Mouse (Mus musculus): ENCODE measurements around the gene Mfap2. TPM values are rescaled to one million over a fixed set of nuclear protein-coding genes. Genes with fewer than 3 reads are reported as not detected.
A peak's percentile ranks its signal among the peaks of the same experiment; 100 is the strongest.

Gene Mfap2
- polyA plus RNA-seq, 1 experiment: 9.5 TPM

DNA sequence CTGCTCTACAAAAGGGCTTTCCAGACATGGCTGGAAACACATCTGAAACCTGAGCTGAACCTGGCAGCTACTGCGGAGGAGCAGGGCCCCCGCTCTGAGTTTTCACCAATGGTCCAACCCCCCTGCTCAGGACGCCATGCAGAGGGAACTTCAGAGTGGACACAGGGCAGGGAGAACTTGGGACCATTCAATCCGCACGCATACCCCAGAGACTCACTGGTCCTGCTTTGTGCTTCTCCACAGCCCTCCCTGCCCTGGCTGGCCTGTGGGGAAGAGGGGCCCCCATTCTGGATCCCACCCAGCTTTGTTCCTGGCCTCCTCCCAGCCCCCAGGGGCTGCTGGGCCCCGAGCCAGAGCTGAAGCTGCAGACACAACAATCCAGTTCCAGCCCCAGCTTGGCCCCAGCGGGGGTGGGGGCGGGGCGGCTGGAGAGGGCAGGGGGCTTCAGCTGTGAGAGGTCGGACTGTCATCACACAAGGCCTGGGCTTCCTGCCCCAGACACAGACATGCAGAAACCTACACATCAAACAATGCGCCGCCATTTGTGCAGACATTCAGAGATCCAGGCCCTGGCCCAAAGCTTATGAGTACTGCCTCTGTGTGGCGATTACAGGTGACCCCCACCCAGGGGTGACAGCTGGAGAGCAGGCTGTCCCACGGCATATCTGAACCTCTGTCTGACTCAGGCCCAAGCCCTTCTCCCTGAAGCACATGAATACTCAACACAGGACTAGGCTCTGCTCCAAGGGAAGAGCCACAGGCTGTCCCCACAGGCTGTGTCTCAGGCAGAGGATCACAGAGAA lies 10.8 kb downstream of the Mfap2 start:
- no peak for DNase-seq (ENCODE audit: extremely low spot score in 1 of 2, low spot score in 1 of 2)

DNA sequence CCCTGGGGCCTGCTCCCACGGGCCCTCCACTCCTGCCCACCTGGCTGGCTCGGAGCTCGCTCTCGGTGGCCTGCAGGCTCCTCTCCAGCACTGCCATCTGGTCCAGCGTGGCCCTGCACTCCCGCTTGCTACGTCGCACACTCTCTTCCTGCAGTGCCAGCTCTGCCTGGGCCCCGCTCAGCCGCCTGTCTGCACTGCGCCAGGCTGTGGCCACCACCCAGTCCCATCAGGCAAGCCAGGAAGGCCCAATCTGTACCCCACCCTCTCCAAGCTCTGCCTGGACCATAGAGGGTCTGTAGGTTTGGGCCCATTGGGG lies 11.4 kb downstream of the Mfap2 start:
- no peak for DNase-seq (ENCODE audit: extremely low spot score in 1 of 2, low spot score in 1 of 2)

GRCm38 (mm10) chr4:141024052-141024451 lies 13.8 kb downstream of the Mfap2 start:
- DNase-seq (ENCODE audit: extremely low spot score in 1 of 2, low spot score in 1 of 2): no peak

- no peak for DNase-seq (ENCODE audit: extremely low spot score in 1 of 2, low spot score in 1 of 2)
Observed at GRCm38 (mm10) chr4:141024992-141025391, 14.8 kb downstream of the Mfap2 start.

GRCm38 (mm10) chr4:141030541-141031206 lies 20.5 kb downstream of the Mfap2 start:
- DNase-seq (ENCODE audit: extremely low spot score in 1 of 2, low spot score in 1 of 2): no peak

DNA sequence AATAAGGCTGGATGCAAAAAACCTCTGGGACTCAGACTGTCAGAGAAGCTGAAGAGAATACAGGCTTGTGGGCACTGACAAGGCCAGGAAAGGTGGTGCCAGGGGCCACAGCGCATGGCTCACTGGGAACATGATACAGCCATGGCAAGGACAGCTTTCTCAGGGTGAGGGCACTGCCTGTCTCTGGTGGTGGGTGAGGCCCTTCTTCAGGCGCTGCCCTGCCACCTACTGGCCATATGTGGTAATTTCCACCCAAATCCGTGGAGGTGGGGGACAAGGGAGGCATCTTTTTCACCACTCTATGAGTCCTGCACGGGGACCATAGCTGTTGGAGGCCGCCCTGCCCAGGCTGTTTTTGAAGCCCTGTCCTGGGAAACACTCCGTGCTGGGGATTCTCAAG lies 21.5 kb downstream of the Mfap2 start:
- peak in 1 of 2 experiments; percentile 88 for DNase-seq (ENCODE audit: extremely low spot score in 1 of 2, low spot score in 1 of 2)

GRCm38 (mm10) chr4:141033606-141034549 lies 23.7 kb downstream of the Mfap2 start:
- no peak for DNase-seq (ENCODE audit: extremely low spot score in 1 of 2, low spot score in 1 of 2)

- DNase-seq (ENCODE audit: extremely low spot score in 1 of 2, low spot score in 1 of 2): no peak
Observed at GRCm38 (mm10) chr4:141041117-141041516, 30.9 kb downstream of the Mfap2 start.

GRCm38 (mm10) chr4:141044816-141045215 lies 34.6 kb downstream of the Mfap2 start:
- DNase-seq (ENCODE audit: extremely low spot score in 1 of 2, low spot score in 1 of 2): peak in 1 of 2 experiments; percentile 66

GRCm38 (mm10) chr4:141048810-141049475 lies 38.7 kb downstream of the Mfap2 start:
- DNase-seq (ENCODE audit: extremely low spot score in 1 of 2, low spot score in 1 of 2): no peak

GRCm38 (mm10) chr4:141049476-141049835 lies 39.2 kb downstream of the Mfap2 start:
- peak in 1 of 2 experiments; percentile 71 for DNase-seq (ENCODE audit: extremely low spot score in 1 of 2, low spot score in 1 of 2)

- DNase-seq (ENCODE audit: extremely low spot score in 1 of 2, low spot score in 1 of 2): no peak
Observed at GRCm38 (mm10) chr4:141052442-141052841, 42.2 kb downstream of the Mfap2 start.

DNA sequence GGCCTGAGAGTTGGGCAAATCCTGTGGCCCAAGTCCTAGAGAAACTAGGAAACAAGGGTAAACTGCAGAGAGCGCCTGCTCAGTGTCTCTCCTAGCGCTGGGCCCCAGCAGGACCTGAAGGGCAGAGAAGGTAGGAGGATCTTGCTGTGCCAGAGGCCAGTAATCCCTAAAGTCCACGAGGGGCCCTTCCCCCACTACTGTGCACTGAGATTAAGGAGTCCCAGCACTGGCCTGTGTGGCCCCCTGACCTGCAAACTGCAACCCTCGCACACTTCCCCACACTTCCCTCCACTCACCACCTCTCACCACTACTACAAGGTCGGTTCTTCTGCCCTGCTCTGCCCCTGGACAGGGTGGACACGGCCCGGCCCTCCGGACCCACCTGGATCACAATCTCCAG lies 42.9 kb downstream of the Mfap2 start:
- DNase-seq (ENCODE audit: extremely low spot score in 1 of 2, low spot score in 1 of 2): no peak

DNA sequence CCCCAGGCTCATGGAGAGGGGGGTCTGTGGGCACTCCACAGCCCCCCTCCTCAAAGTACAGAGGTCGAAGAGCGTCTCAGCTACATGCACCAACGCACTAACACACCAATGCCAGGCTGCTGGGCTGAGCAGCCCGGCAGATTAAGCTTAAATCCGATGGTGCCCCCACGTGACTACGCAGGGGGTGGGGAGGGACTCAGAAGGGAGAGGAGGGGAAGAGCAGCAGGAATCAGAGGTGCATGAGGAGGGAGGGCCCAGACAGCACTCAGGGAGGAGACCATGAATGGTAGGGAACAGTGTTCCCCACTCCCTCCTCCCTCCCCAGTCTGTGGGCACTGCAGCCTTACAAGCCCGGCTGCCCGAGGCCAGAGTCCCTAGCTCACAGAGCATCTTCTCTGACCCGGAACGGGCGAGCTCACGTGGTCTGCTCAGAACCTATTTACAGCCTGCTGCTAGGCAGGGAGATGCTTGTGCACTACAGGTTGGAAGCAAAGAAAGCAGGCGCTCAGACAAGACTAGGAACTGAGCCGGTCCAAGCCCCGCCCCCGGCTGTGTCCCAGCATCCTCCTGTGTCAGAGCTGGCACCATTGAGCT lies 43.4 kb downstream of the Mfap2 start:
- DNase-seq (ENCODE audit: extremely low spot score in 1 of 2, low spot score in 1 of 2): peak; percentile 78 to 83

DNA sequence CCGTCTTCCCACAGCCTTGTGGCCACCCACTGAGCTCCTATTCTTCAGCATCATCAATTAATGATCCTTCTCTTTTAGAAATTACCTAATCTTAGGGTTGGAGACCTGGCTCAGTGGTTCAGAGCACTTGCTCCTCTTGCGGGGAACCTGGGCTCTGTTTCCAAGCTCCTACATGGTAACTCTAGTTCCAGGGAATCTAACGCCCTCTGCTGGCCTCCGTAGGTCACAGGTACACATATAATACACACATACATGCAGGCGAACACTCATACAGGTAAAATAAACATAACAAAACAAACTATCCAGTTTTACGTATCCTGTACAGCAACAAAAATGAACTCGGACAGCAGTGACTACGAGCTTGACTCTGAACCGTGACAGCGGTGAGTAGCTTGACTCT lies 46.8 kb downstream of the Mfap2 start:
- no peak for DNase-seq (ENCODE audit: extremely low spot score in 1 of 2, low spot score in 1 of 2)

- DNase-seq (ENCODE audit: extremely low spot score in 1 of 2, low spot score in 1 of 2): no peak
Observed at GRCm38 (mm10) chr4:141058835-141059234, 48.6 kb downstream of the Mfap2 start.

GRCm38 (mm10) chr4:141059616-141060425 lies 49.6 kb downstream of the Mfap2 start:
- DNase-seq (ENCODE audit: extremely low spot score in 1 of 2, low spot score in 1 of 2): no peak

GRCm38 (mm10) chr4:141060426-141061301 lies 50.4 kb downstream of the Mfap2 start, which contains the start of gene Crocc:
Gene Crocc (minus strand): TSS chr4:141060550.
- peak; percentile 93 to 99 for DNase-seq (ENCODE audit: extremely low spot score in 1 of 2, low spot score in 1 of 2)

All from frontal cortex, adult 2 months (tissue).